20 mouse cellular contexts compared by ENCODE assay signal in genomic region chrX:121301915-121302314, GRCm38 (mm10).
DNase-seq lines count a peak whose midpoint lies in the region; ATAC-seq and TF ChIP-seq lines count a peak whose summit lies in the region.
"Had no signal": no experiment of that assay in that cellular context is flagged by ENCODE, and none has a peak within 500 bp of the region (broad histone marks: within the 10 kb centered on the region; RNA-seq: fewer than 3 reads in every experiment).

No protein-coding gene starts in this region.

- WGBS in forebrain, embryonic 14.5 days: 47% methylated on average over 6 of the region's 6 CpGs
- 35% methylated on average over 6 of the region's 6 CpGs for WGBS in forebrain, postnatal 0 days
- WGBS in intestine, embryonic 15.5 days: 47% methylated on average over 6 of the region's 6 CpGs

- DNase-seq in forebrain, embryonic 14.5 days (ENCODE audit: low spot score): peak; percentile 9
- no peak for DNase-seq in forebrain, postnatal 0 days
- DNase-seq in left cerebral cortex, postnatal 4 days: peak; percentile 1
- DNase-seq in left cerebral cortex, adult 8-10 months (ENCODE audit: low spot score in 2 of 2): no peak
- peak; percentile 10 for DNase-seq in MEL (ENCODE audit: low read depth, low spot score)
- no peak for DNase-seq in frontal cortex, postnatal 36 days (ENCODE audit: low spot score in 2 of 2)
- DNase-seq: cerebellum, adult 9-10 months; heart, adult 11 months; layer of hippocampus, adult 9-11 months; liver; lung, postnatal 14 days; right cerebral cortex, postnatal 4 days had no signal

- H3K27me3 ChIP-seq in forebrain, embryonic 14.5 days (replicated peaks; ENCODE audit: control insufficient read depth, insufficient read depth, low read length): no peaks in the 10 kb centered on the region
- H3K27me3 ChIP-seq in forebrain, postnatal 0 days (ENCODE audit: insufficient read depth, low read length): no peaks in the 10 kb centered on the region
- H3K27me3 ChIP-seq in MEL (ENCODE audit: control insufficient read depth in 1 of 2, insufficient read depth in 2 of 2, low read length in 2 of 2): no peaks in the 10 kb centered on the region
- H3K27me3 ChIP-seq in intestine, embryonic 15.5 days (replicated peaks): no peaks in the 10 kb centered on the region
- H3K27me3 ChIP-seq: CH12.LX; embryonic facial prominence, embryonic 13.5 days; heart, embryonic 13.5 days; midbrain, embryonic 15.5 days; neural tube, embryonic 15.5 days had no signal

- H3K9ac ChIP-seq in forebrain, embryonic 14.5 days (ENCODE audit: low read length): no peak overlapping the region
- H3K9ac ChIP-seq in forebrain, postnatal 0 days: no peak overlapping the region
- H3K9ac ChIP-seq in MEL (ENCODE audit: control insufficient read depth, low read depth, low read length, poor library complexity, severe bottlenecking): no peak overlapping the region
- no peak overlapping the region for H3K9ac ChIP-seq in intestine, embryonic 15.5 days
- H3K9ac ChIP-seq: embryonic facial prominence, embryonic 13.5 days; heart, embryonic 13.5 days; hindbrain, embryonic 14.5 days; midbrain, embryonic 15.5 days; neural tube, embryonic 15.5 days had no signal

- TF ChIP-seq POLR2A in MEL (IDR thresholded peaks at IDR 0.05; ENCODE audit: control insufficient read depth in 1 of 2, insufficient read depth in 1 of 2, low read depth in 1 of 2, low read length in 2 of 2, poor library complexity in 1 of 2): no peak

- intact Hi-C loops in left cerebral cortex, postnatal 4 days (cut with DNase I): no loop called here

- no peak for TF ChIP-seq CTCF in forebrain, postnatal 0 days (IDR thresholded peaks at IDR 0.05; ENCODE audit: low read depth)
- TF ChIP-seq CTCF in MEL (IDR thresholded peaks at IDR 0.05 in 2 of 3, conservative IDR thresholded peaks at IDR 0.05 in 1 of 3; ENCODE audit: control insufficient read depth in 1 of 3, insufficient read depth in 1 of 3, low read depth in 2 of 3, low read length in 3 of 3, poor library complexity in 1 of 3, severe bottlenecking in 1 of 3): no peak

- H3K27ac ChIP-seq in forebrain, embryonic 14.5 days (ENCODE audit: low read depth, low read length): no peak overlapping the region
- H3K27ac ChIP-seq in forebrain, postnatal 0 days (ENCODE audit: low read depth, low read length): no peak overlapping the region
- H3K27ac ChIP-seq in MEL (ENCODE audit: control insufficient read depth, low read depth, low read length): no peak overlapping the region
- H3K27ac ChIP-seq in intestine, embryonic 15.5 days: no peak overlapping the region
- H3K27ac ChIP-seq: embryonic facial prominence, embryonic 13.5 days; heart, embryonic 13.5 days; hindbrain, embryonic 14.5 days; midbrain, embryonic 15.5 days; neural tube, embryonic 15.5 days had no signal

- TF ChIP-seq RAD21 in MEL (IDR thresholded peaks at IDR 0.05; ENCODE audit: low read depth, low read length): no peak

- no peaks in the 10 kb centered on the region for H3K79me2 ChIP-seq in MEL (ENCODE audit: control insufficient read depth, insufficient read depth, low read length, poor library complexity)

- H3K4me2 ChIP-seq in forebrain, embryonic 14.5 days (ENCODE audit: low read length): no peak overlapping the region
- H3K4me2 ChIP-seq in forebrain, postnatal 0 days (ENCODE audit: low read depth): no peak overlapping the region
- no peak overlapping the region for H3K4me2 ChIP-seq in intestine, embryonic 15.5 days (replicated peaks)
- H3K4me2 ChIP-seq: embryonic facial prominence, embryonic 13.5 days; heart, embryonic 13.5 days; hindbrain, embryonic 14.5 days; midbrain, embryonic 15.5 days; neural tube, embryonic 15.5 days had no signal

- TF ChIP-seq EP300 in MEL (IDR thresholded peaks at IDR 0.05; ENCODE audit: low read depth in 1 of 2, low read length in 2 of 2): no peak

- H3K9me3 ChIP-seq in forebrain, embryonic 14.5 days (replicated peaks; ENCODE audit: control insufficient read depth, low read length): no peaks in the 10 kb centered on the region
- no peaks in the 10 kb centered on the region for H3K9me3 ChIP-seq in forebrain, postnatal 0 days (ENCODE audit: low read length)
- no peaks in the 10 kb centered on the region for H3K9me3 ChIP-seq in MEL (replicated peaks; ENCODE audit: insufficient read depth, low read length)
- H3K9me3 ChIP-seq in intestine, embryonic 15.5 days: no peaks in the 10 kb centered on the region
- H3K9me3 ChIP-seq: embryonic facial prominence, embryonic 13.5 days; heart, embryonic 13.5 days; midbrain, embryonic 15.5 days; neural tube, embryonic 15.5 days had no signal

- H3K36me3 ChIP-seq in forebrain, embryonic 14.5 days (ENCODE audit: control insufficient read depth, insufficient read depth, low read length): no peaks in the 10 kb centered on the region
- no peaks in the 10 kb centered on the region for H3K36me3 ChIP-seq in forebrain, postnatal 0 days (ENCODE audit: insufficient read depth)
- H3K36me3 ChIP-seq in MEL (ENCODE audit: control insufficient read depth in 1 of 2, insufficient read depth in 2 of 2, low read length in 2 of 2): peaks cover 0 to 4% of the 10 kb centered on the region in 2 experiments; a peak in 2 of 4 replicates
- H3K36me3 ChIP-seq in intestine, embryonic 15.5 days: no peaks in the 10 kb centered on the region
- H3K36me3 ChIP-seq: embryonic facial prominence, embryonic 13.5 days; heart, embryonic 13.5 days; midbrain, embryonic 15.5 days; neural tube, embryonic 15.5 days had no signal

- no peak for ATAC-seq in forebrain, embryonic 14.5 days
- ATAC-seq in forebrain, postnatal 0 days: no peak
- peak; percentile 63; the same call in 1 of the 2 replicates for ATAC-seq in intestine, embryonic 15.5 days
- no peak for ATAC-seq in monocyte, adult 5-6 weeks (replicated peaks; ENCODE audit: insufficient number of reproducible peaks, low FRiP score, low TSS enrichment, poor library complexity, severe bottlenecking)
- ATAC-seq: midbrain, embryonic 15.5 days had no signal

- H3K4me1 ChIP-seq in forebrain, embryonic 14.5 days (ENCODE audit: control insufficient read depth, insufficient read depth, low read length): no peaks in the 10 kb centered on the region
- H3K4me1 ChIP-seq in forebrain, postnatal 0 days (ENCODE audit: insufficient read depth): no peaks in the 10 kb centered on the region
- H3K4me1 ChIP-seq in MEL (ENCODE audit: control insufficient read depth in 1 of 2, insufficient read depth in 2 of 2, low read length in 2 of 2): peaks cover 0 to 5% of the 10 kb centered on the region in 2 experiments; a peak in 1 of 4 replicates
- H3K4me1 ChIP-seq in intestine, embryonic 15.5 days (replicated peaks): no peaks in the 10 kb centered on the region
- H3K4me1 ChIP-seq: embryonic facial prominence, embryonic 13.5 days; heart, embryonic 13.5 days; midbrain, embryonic 15.5 days; neural tube, embryonic 15.5 days had no signal

- no peak overlapping the region for H3K4me3 ChIP-seq in forebrain, embryonic 14.5 days (ENCODE audit: low read depth, low read length)
- no peak overlapping the region for H3K4me3 ChIP-seq in forebrain, postnatal 0 days (ENCODE audit: low read depth, low read length)
- no peak overlapping the region for H3K4me3 ChIP-seq in MEL (ENCODE audit: control insufficient read depth in 1 of 2, insufficient read depth in 1 of 2, low read depth in 2 of 2, low read length in 2 of 2)
- H3K4me3 ChIP-seq in intestine, embryonic 15.5 days (replicated peaks): no peak overlapping the region
- H3K4me3 ChIP-seq: embryonic facial prominence, embryonic 13.5 days; heart, embryonic 13.5 days; midbrain, embryonic 15.5 days; neural tube, embryonic 15.5 days had no signal

TF ChIP-seq in MEL, 35 proteins besides CTCF, POLR2A, EP300 and RAD21:
- TF ChIP-seq HCFC1 (IDR thresholded peaks at IDR 0.05; ENCODE audit: low read depth, low read length) (no peak), ELF1 (IDR thresholded peaks at IDR 0.05; ENCODE audit: low read depth, low read length) (no peak), MYC (IDR thresholded peaks at IDR 0.05; ENCODE audit: low read depth, low read length) (no peak)

Comparison
In these comparisons a context has a peak if more than half of its experiments do, and no peak if none do; other contexts are left out.
1. DNase-seq: peak in forebrain, embryonic 14.5 days (single experiment), left cerebral cortex, postnatal 4 days (single experiment) and MEL (single experiment); none in forebrain, postnatal 0 days (single experiment), left cerebral cortex, adult 8-10 months (0 of 2) and frontal cortex, postnatal 36 days (0 of 2).